Mouse (Mus musculus) hindbrain, embryonic 15.5 days (tissue): ENCODE measurements at regions not wholly inside any gene's neighbourhood (a gene's known extent, or its start where the extent isn't known, plus 50 kb on each side); places are given as distances from the start of the nearest gene placed in this dataset.
A peak's percentile ranks its signal among the peaks of the same experiment; 100 is the strongest.
"Not testable (repeated sequence)": the region's sequence is repeated elsewhere in the genome, so short reads cannot be mapped to it uniquely, and the experiment has no call there.

ENCODE experiments used
- ATAC-seq: fragments of 200-750 bp; cut with Nextera tagmentation; 2 replicates; pipeline ENCODE4 v1.8.0; 2017; ENCODE audit warnings: low read depth, moderate number of reproducible peaks, moderate TSS enrichment; ENCODE audit not compliant: low FRiP score
- H3K27ac ChIP-seq: fragments of 300-500 bp; sonication (generic); replicated peaks from 2 replicates; pipeline ENCODE4 v1.5.1; 2015; ENCODE audit warnings: mild to moderate bottlenecking, inconsistent platforms
- H3K27me3 ChIP-seq: fragments of 300-500 bp; sonication (generic); 2 replicates; pipeline ENCODE4 v1.6.1; 2015; ENCODE audit warnings: control low read depth, inconsistent platforms
- H3K36me3 ChIP-seq: fragments of 300-500 bp; sonication (generic); 2 replicates; pipeline ENCODE4 v1.6.1; 2015; ENCODE audit warnings: control low read depth, inconsistent platforms
- H3K4me1 ChIP-seq: fragments of 300-500 bp; sonication (generic); replicated peaks from 2 replicates; pipeline ENCODE4 v1.6.1; 2015; ENCODE audit warnings: control low read depth, inconsistent platforms
- H3K4me2 ChIP-seq: fragments of 300-500 bp; sonication (generic); 2 replicates; pipeline ENCODE4 v1.6.1; 2015; ENCODE audit warnings: moderate library complexity, mild to moderate bottlenecking, inconsistent platforms
- H3K4me3 ChIP-seq: fragments of 300-500 bp; sonication (generic); 2 replicates; pipeline ENCODE4 v1.5.1; 2015; ENCODE audit warnings: mild to moderate bottlenecking, inconsistent platforms
- H3K9ac ChIP-seq: fragments of 300-500 bp; sonication (generic); 2 replicates; pipeline ENCODE4 v1.6.1; 2015; ENCODE audit warnings: inconsistent platforms
- H3K9me3 ChIP-seq: fragments of 300-500 bp; sonication (generic); 2 replicates; pipeline ENCODE4 v1.6.1; 2016; ENCODE audit warnings: control low read depth, inconsistent platforms
- WGBS: fragments of 180-500 bp; shearing (Covaris S2); methylation state at CpG from one replicate; pipeline ENCODE4 v1.1.7; 2015; 5-methylcytosine and 5-hydroxymethylcytosine counted together

GRCm38 (mm10) chr4:20895081-20895480 lies 790.7 kb downstream of the Prdm13 start:
- not testable (repeated sequence) for ATAC-seq, H3K4me2 ChIP-seq
- 30% methylated on average over 1 of the region's 1 CpGs for WGBS

GRCm38 (mm10) chr4:20893872-20894271 lies 791.9 kb downstream of the Prdm13 start:
- H3K27ac ChIP-seq: no peak overlapping the region
- no peaks in the 10 kb centered on the region for H3K9me3 ChIP-seq
- H3K36me3 ChIP-seq: no peaks in the 10 kb centered on the region
- H3K27me3 ChIP-seq: no peaks in the 10 kb centered on the region
- H3K9ac ChIP-seq: no peak overlapping the region
- no peak for ATAC-seq
- WGBS: 69% methylated on average over 1 of the region's 1 CpGs
- no peaks in the 10 kb centered on the region for H3K4me1 ChIP-seq
- H3K4me2 ChIP-seq: no peak overlapping the region
- no peak overlapping the region for H3K4me3 ChIP-seq

More at GRCm38 (mm10) chr4:20895081-20895480, 790.7 kb downstream of the Prdm13 start:
- H3K4me3 ChIP-seq, H3K4me1 ChIP-seq, H3K9ac ChIP-seq, H3K36me3 ChIP-seq, H3K9me3 ChIP-seq, H3K27me3 ChIP-seq, H3K27ac ChIP-seq: not testable (repeated sequence)

- H3K27ac ChIP-seq: no peak overlapping the region
- WGBS: 95% methylated on average over 15 of the region's 15 CpGs
- no peak for ATAC-seq
- H3K4me3 ChIP-seq: no peak overlapping the region
- no peaks in the 10 kb centered on the region for H3K4me1 ChIP-seq
- H3K9ac ChIP-seq: no peak overlapping the region
- no peaks in the 10 kb centered on the region for H3K27me3 ChIP-seq
- H3K9me3 ChIP-seq: no peaks in the 10 kb centered on the region
- no peak overlapping the region for H3K4me2 ChIP-seq
- no peaks in the 10 kb centered on the region for H3K36me3 ChIP-seq
Observed at GRCm38 (mm10) chr4:20860696-20861428, 824.9 kb downstream of the Prdm13 start.

- H3K4me2 ChIP-seq, H3K4me3 ChIP-seq, H3K4me1 ChIP-seq, H3K27me3 ChIP-seq, H3K36me3 ChIP-seq, H3K9me3 ChIP-seq, H3K9ac ChIP-seq, ATAC-seq, H3K27ac ChIP-seq: not testable (repeated sequence)
- WGBS: 86% methylated on average over 8 of the region's 8 CpGs
Observed at GRCm38 (mm10) chr4:20860066-20860465, 825.7 kb downstream of the Prdm13 start.

- Histone ChIP-seq H3K27ac (no peak overlapping the region), H3K4me2 (no peak overlapping the region), H3K27me3 (no peaks in the 10 kb centered on the region), H3K9me3 (no peaks in the 10 kb centered on the region), H3K4me1 (no peaks in the 10 kb centered on the region), H3K9ac (no peak overlapping the region), H3K4me3 (no peak overlapping the region), H3K36me3 (no peaks in the 10 kb centered on the region)
- ATAC-seq: no peak
- 64% methylated on average over 2 of the region's 2 CpGs for WGBS
Observed at GRCm38 (mm10) chr4:20848424-20848823, 837.3 kb downstream of the Prdm13 start.

GRCm38 (mm10) chr4:20844570-20844969 lies 841.2 kb downstream of the Prdm13 start:
- H3K27ac ChIP-seq: no peak overlapping the region
- H3K4me2 ChIP-seq: no peak overlapping the region
- no peak overlapping the region for H3K4me3 ChIP-seq
- no peaks in the 10 kb centered on the region for H3K27me3 ChIP-seq
- H3K9ac ChIP-seq: no peak overlapping the region
- H3K4me1 ChIP-seq: no peaks in the 10 kb centered on the region
- no peaks in the 10 kb centered on the region for H3K36me3 ChIP-seq
- 67% methylated on average over 3 of the region's 3 CpGs for WGBS
- ATAC-seq: peak; percentile 69
- no peaks in the 10 kb centered on the region for H3K9me3 ChIP-seq
